Mouse (Mus musculus) lung, adult 2 months (tissue): ENCODE data around the gene Styk1.

ENCODE experiments used
- CTCF ChIP-seq: fragments of 200-500 bp; IDR thresholded peaks from 2 replicates; pipeline ENCODE4 v1.5.1; 2011; ENCODE audit warnings: mild to moderate bottlenecking, low read length, control low read depth; ENCODE audit not compliant: insufficient read depth
- POLR2A ChIP-seq: fragments of 200-500 bp; IDR thresholded peaks from 2 replicates; pipeline ENCODE4 v1.6.1; 2011; ENCODE audit warnings: low read depth, mild to moderate bottlenecking, control low read depth, low read length, borderline replicate concordance; ENCODE audit errors: extremely low read depth

DNA sequence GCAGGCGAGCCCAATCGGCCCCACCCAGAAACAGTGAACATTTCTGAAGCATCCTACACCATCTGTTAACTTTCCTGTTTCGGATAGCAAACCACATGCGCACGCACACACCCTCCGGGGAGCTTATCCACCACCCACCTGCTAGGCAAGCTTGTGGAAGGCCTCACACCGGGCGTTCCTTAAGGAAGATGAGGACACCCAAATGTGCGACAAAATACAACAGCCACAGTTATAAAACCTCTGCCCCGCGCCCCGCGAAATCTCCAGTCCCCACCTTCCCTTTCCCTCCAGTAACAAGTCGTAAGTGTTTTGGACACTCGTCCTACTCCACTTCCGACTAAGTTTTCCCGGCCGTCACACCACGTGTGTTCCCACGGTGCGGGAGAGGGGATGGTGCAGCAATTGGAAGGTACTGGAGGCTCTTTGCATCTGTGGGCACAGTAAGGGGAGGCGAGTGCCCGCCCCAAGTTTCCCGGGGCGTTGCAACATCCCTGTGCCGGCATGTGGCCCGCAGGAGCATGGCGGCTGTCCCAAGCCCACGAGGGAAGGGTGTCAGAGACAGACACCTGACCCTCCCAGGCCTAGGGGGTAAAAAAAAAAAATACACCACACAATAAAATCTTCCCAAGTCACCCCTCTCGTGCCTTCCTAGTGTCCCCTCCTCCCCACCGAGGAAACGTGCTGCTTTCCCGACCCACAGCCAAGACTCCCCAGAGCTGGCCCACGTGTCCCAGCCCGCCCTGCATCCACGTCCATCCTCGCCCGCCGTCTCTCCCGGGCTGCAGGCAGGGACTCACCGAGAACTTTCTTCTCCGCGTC is 34.0 kb upstream of the Styk1 start:
- TF ChIP-seq CTCF = no peak
- TF ChIP-seq POLR2A = no peak
